Mouse (Mus musculus) forebrain, embryonic 11.5 days (tissue): ENCODE measurements around the gene Ptgs1. TPM values are rescaled to one million over a fixed set of nuclear protein-coding genes. Genes with fewer than 3 reads are reported as not detected.

Source experiments
- polyA plus RNA-seq: library from polyadenylated mRNA; unstranded; fragments of >200 nt; fragmentation: Nextera tagmentation; extraction: Ambion mirVana; gene quantifications from 2 replicates; pipeline ENCODE4 v1.2.1, GENCODE M21; 2014

Gene Ptgs1
- polyA plus RNA-seq, 1 experiment from 2014 or later: 2.8 TPM

Other genes starting within 250 kb of the Ptgs1 start
- 177 and 184 TPM in 2 replicates for gene Ndufa8, start 181.0 kb upstream of the Ptgs1 start, polyA plus RNA-seq
- gene Morn5, start 181.0 kb upstream of the Ptgs1 start, polyA plus RNA-seq: 0.47 and 0.68 TPM in 2 replicates
- gene Lhx6, start 125.0 kb upstream of the Ptgs1 start, polyA plus RNA-seq: 10.6 and 19.0 TPM in 2 replicates
- 23.2 and 28.2 TPM in 2 replicates for gene Mrrf, start 94.0 kb upstream of the Ptgs1 start, polyA plus RNA-seq
- 98.2 and 100 TPM in 2 replicates for gene Rbm18, start 93.7 kb upstream of the Ptgs1 start, polyA plus RNA-seq
- not detected in 2 replicates for gene Olfr338, start 143.1 kb downstream of the Ptgs1 start, polyA plus RNA-seq
- gene Olfr339, start 188.5 kb downstream of the Ptgs1 start, polyA plus RNA-seq: not detected in 2 replicates
- not detected in 2 replicates for gene Olfr340, start 222.2 kb downstream of the Ptgs1 start, polyA plus RNA-seq